ENCODE assay signal across 8 mouse cellular contexts in genomic region chr19:23142427-23143073, GRCm38 (mm10). TPM values are rescaled to one million over a fixed set of nuclear protein-coding genes. Genes with fewer than 3 reads are reported as not detected.
DNase-seq lines count a peak whose midpoint lies in the region; ATAC-seq and TF ChIP-seq lines count a peak whose summit lies in the region.

No protein-coding gene starts in this region.

- no peaks in the 10 kb centered on the region for H3K27me3 ChIP-seq in ES-Bruce4 (ENCODE audit: control insufficient read depth, insufficient read depth, low read length, poor library complexity, severe bottlenecking)
- H3K27me3 ChIP-seq in forebrain, embryonic 12.5 days = peaks cover 44% of the 10 kb centered on the region
- H3K27me3 ChIP-seq in intestine, postnatal 0 days (replicated peaks; ENCODE audit: control insufficient read depth, insufficient read depth, low read length) = no peaks in the 10 kb centered on the region
- peaks cover 10% of the 10 kb centered on the region; the same call in 1 of the 2 replicates for H3K27me3 ChIP-seq in lung, embryonic 15.5 days
- H3K27me3 ChIP-seq in stomach, postnatal 0 days (ENCODE audit: control insufficient read depth, insufficient read depth, low read length) = no peaks in the 10 kb centered on the region

- peak overlapping the region; percentile 90 for H3K4me3 ChIP-seq in ES-Bruce4 (ENCODE audit: low read depth, low read length)
- H3K4me3 ChIP-seq in forebrain, embryonic 12.5 days (replicated peaks) = peak overlapping the region; percentile 53
- peak overlapping the region; percentile 80 for H3K4me3 ChIP-seq in intestine, postnatal 0 days (ENCODE audit: low read depth, low read length)
- peak overlapping the region; percentile 57 for H3K4me3 ChIP-seq in lung, embryonic 15.5 days
- peak overlapping the region; percentile 96 for H3K4me3 ChIP-seq in stomach, postnatal 0 days (ENCODE audit: low read depth, low read length)

- H3K9ac ChIP-seq in ES-Bruce4 (ENCODE audit: low read depth, poor library complexity, severe bottlenecking) = peak overlapping the region; percentile 93
- H3K9ac ChIP-seq in forebrain, embryonic 12.5 days = peak overlapping the region; percentile 54
- peak overlapping the region; percentile 92 for H3K9ac ChIP-seq in intestine, postnatal 0 days (ENCODE audit: low read depth, low read length)
- H3K9ac ChIP-seq in lung, embryonic 15.5 days = peak overlapping the region; percentile 58
- H3K9ac ChIP-seq in stomach, postnatal 0 days (ENCODE audit: low read length) = peak overlapping the region; percentile 99

- WGBS in forebrain, embryonic 12.5 days = 3% methylated on average over 27 of the region's 28 CpGs
- WGBS in intestine, postnatal 0 days = 9% methylated on average over 27 of the region's 28 CpGs
- 4% methylated on average over 25 of the region's 28 CpGs for WGBS in lung, embryonic 15.5 days
- 4% methylated on average over 26 of the region's 28 CpGs for whole genome bisulfite sequencing in stomach, postnatal 0 days

- peak overlapping the region; percentile 88 for H3K27ac ChIP-seq in ES-Bruce4 (ENCODE audit: insufficient read depth, low read length)
- no peak overlapping the region for H3K27ac ChIP-seq in forebrain, embryonic 12.5 days
- peak overlapping the region; percentile 98 for H3K27ac ChIP-seq in intestine, postnatal 0 days (ENCODE audit: low read depth, low read length)
- peak overlapping the region; percentile 93 for H3K27ac ChIP-seq in lung, embryonic 15.5 days
- peak overlapping the region; percentile 100 for H3K27ac ChIP-seq in stomach, postnatal 0 days (replicated peaks)

- peak; percentile 57; the same call in 1 of the 2 replicates for TF ChIP-seq EP300 in ES-Bruce4 (IDR thresholded peaks at IDR 0.05; ENCODE audit: insufficient read depth, low read depth, low read length)
- TF ChIP-seq EP300 in stomach, postnatal 0 days (optimal IDR thresholded peaks at IDR 0.05) = no peak

- no peak for ATAC-seq in CD4-positive, CD25-positive, alpha-beta regulatory T cell, adult 4 months
- no peak for ATAC-seq in forebrain, embryonic 12.5 days (ENCODE audit: low FRiP score)
- ATAC-seq in intestine, postnatal 0 days = no peak
- no peak for ATAC-seq in lung, embryonic 15.5 days (ENCODE audit: borderline replicate concordance, extremely low read depth, low FRiP score, low TSS enrichment)
- ATAC-seq in stomach, postnatal 0 days (ENCODE audit: low FRiP score, low TSS enrichment) = no peak
- ATAC-seq in granulocyte monocyte progenitor cell, adult 5-6 weeks (replicated peaks; ENCODE audit: poor library complexity, severe bottlenecking) = no peak

- TF ChIP-seq CTCF in ES-Bruce4 (IDR thresholded peaks at IDR 0.05; ENCODE audit: low read depth, low read length) = no peak
- no peak for TF ChIP-seq CTCF in intestine, postnatal 0 days (IDR thresholded peaks at IDR 0.05; ENCODE audit: low read depth)
- no peak for TF ChIP-seq CTCF in stomach, postnatal 0 days (IDR thresholded peaks at IDR 0.05; ENCODE audit: low read depth)

- peak overlapping the region; percentile 90 for H3K4me2 ChIP-seq in forebrain, embryonic 12.5 days
- H3K4me2 ChIP-seq in intestine, postnatal 0 days (replicated peaks; ENCODE audit: low read depth) = peak overlapping the region; percentile 77
- H3K4me2 ChIP-seq in lung, embryonic 15.5 days = peak overlapping the region; percentile 94
- peak overlapping the region; percentile 71 for H3K4me2 ChIP-seq in stomach, postnatal 0 days (replicated peaks; ENCODE audit: low read depth)

- no peak for TF ChIP-seq POLR2A in ES-Bruce4 (IDR thresholded peaks at IDR 0.05; ENCODE audit: insufficient read depth, low read length)

- no peaks in the 10 kb centered on the region for H3K4me1 ChIP-seq in ES-Bruce4 (ENCODE audit: control insufficient read depth, insufficient read depth, low read length)
- H3K4me1 ChIP-seq in forebrain, embryonic 12.5 days = peaks cover 15% of the 10 kb centered on the region
- no peaks in the 10 kb centered on the region for H3K4me1 ChIP-seq in intestine, postnatal 0 days (replicated peaks; ENCODE audit: control insufficient read depth, insufficient read depth, low read length)
- H3K4me1 ChIP-seq in lung, embryonic 15.5 days = peaks cover 29% of the 10 kb centered on the region
- H3K4me1 ChIP-seq in stomach, postnatal 0 days (replicated peaks; ENCODE audit: control insufficient read depth, insufficient read depth) = peaks cover 4% of the 10 kb centered on the region; the same call in 1 of the 2 replicates

- peaks cover 29% of the 10 kb centered on the region for H3K36me3 ChIP-seq in ES-Bruce4 (ENCODE audit: control insufficient read depth, insufficient read depth, low read length, poor library complexity, severe bottlenecking)
- no peaks in the 10 kb centered on the region for H3K36me3 ChIP-seq in forebrain, embryonic 12.5 days (replicated peaks)
- H3K36me3 ChIP-seq in intestine, postnatal 0 days (ENCODE audit: control insufficient read depth, insufficient read depth) = peaks cover 3% of the 10 kb centered on the region; the same call in 1 of the 2 replicates
- no peaks in the 10 kb centered on the region for H3K36me3 ChIP-seq in lung, embryonic 15.5 days
- no peaks in the 10 kb centered on the region for H3K36me3 ChIP-seq in stomach, postnatal 0 days (ENCODE audit: control insufficient read depth, insufficient read depth, low read length)

- DNase-seq in CD4-positive, CD25-positive, alpha-beta regulatory T cell, adult 2 months (ENCODE audit: low read depth, low spot score) = peak; percentile 18
- DNase-seq in stomach, postnatal 0 days (ENCODE audit: low spot score) = peak; percentile 49

- H3K9me3 ChIP-seq in ES-Bruce4 (replicated peaks; ENCODE audit: control insufficient read depth, insufficient read depth, low read length, poor library complexity, severe bottlenecking) = no peaks in the 10 kb centered on the region
- no peaks in the 10 kb centered on the region for H3K9me3 ChIP-seq in forebrain, embryonic 12.5 days
- H3K9me3 ChIP-seq in intestine, postnatal 0 days (ENCODE audit: control insufficient read depth) = no peaks in the 10 kb centered on the region
- H3K9me3 ChIP-seq in lung, embryonic 15.5 days = no peaks in the 10 kb centered on the region
- H3K9me3 ChIP-seq in stomach, postnatal 0 days (ENCODE audit: control insufficient read depth, low read length) = no peaks in the 10 kb centered on the region

RNA-seq across cellular contexts. Expression of gene Klf9, which starts 1.5 kb away (rescaled TPM):
- 1 to 10 TPM; 3.6 to 4.3 TPM for polyA plus RNA-seq in CD4-positive, CD25-positive, alpha-beta regulatory T cell, adult 4 months (2017; shearing (Covaris generic))
- polyA plus RNA-seq in ES-Bruce4 (2011; ENCODE audit: insufficient read depth, insufficient read length, low read depth, missing spikeins) = 73.8 and 77.1 TPM in 2 replicates
- 1.2 and 1.4 TPM in 2 replicates for polyA plus RNA-seq in forebrain, embryonic 12.5 days (2016; fragmentation: Nextera tagmentation; extraction: Ambion mirVana)
- 12.1 and 15.3 TPM in 2 replicates for polyA plus RNA-seq in intestine, postnatal 0 days (2015; fragmentation: Nextera tagmentation; extraction: Ambion mirVana)
- polyA plus RNA-seq in lung, embryonic 15.5 days (2015; fragmentation: Nextera tagmentation; extraction: Ambion mirVana) = 5.6 and 6.1 TPM in 2 replicates
- 11.3 and 17.4 TPM in 2 replicates for polyA plus RNA-seq in stomach, postnatal 0 days (2015; fragmentation: Nextera tagmentation; extraction: Ambion mirVana)
- 11.2 and 14.9 TPM in 2 replicates for total RNA-seq in granulocyte monocyte progenitor cell, adult 5-6 weeks (2014; fragmentation: Nextera tagmentation)
- 9.1 and 14.0 TPM in 2 replicates for total RNA-seq in granulocyte monocyte progenitor cell, adult 5-6 weeks (2017)
